Mouse (Mus musculus): Measurements from ENCODE around the gene Gm4788. TPM values are rescaled to one million over a fixed set of nuclear protein-coding genes. Genes with fewer than 3 reads are reported as not detected.
"Not testable (repeated sequence)": the region's sequence is repeated elsewhere in the genome, so short reads cannot be mapped to it uniquely, and the experiment has no call there.

Gm4788 gene
- not detected for total RNA-seq (2021)
- long read RNA-seq, experiment 1: 0 reads
- long read RNA-seq, experiment 2: 0 reads

DNA sequence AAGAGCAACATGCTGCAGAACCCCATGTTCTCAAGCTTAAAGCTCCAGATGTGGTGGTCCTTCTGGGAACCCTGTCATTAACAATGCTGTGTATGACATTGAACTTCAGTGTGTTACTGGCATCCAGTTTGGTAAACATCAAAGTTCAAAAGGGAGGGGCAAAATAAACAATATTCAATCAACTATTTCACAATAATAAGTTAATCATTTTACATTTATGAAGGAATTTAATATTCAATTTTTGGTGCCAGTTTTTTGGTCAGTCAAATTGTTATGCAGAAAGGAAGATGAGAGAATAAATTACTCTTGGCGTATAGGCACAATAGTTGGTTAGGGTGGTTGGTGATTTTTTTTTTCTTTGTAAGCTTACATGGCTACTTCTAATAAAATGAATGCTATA is at the start of gene Gm4788:
TSS of gene Gm4788 (minus strand) at position 101 of the 400 bp plus-strand sequence.
- DNase-seq: no peak
- intact Hi-C loops (cut with DNase I; ENCODE audit: low total_unique reads): no loop called here

- intact Hi-C loops (cut with DNase I; ENCODE audit: low total_unique reads): no loop called here
- no peak for DNase-seq
Observed at GRCm38 (mm10) chr1:139808594-139808993, 27.6 kb upstream of the Gm4788 start.

- DNase-seq: not testable (repeated sequence)
- intact Hi-C loops (cut with DNase I; ENCODE audit: low total_unique reads): loop anchor here (5.0 kb wide), 1 partner anchor 47 kb away; no protein-coding TSS in a partner anchor
Observed at GRCm38 (mm10) chr1:139769913-139770312, 11.1 kb downstream of the Gm4788 start.

- DNase-seq; intact Hi-C loops (cut with DNase I; ENCODE audit: low total_unique reads): not testable (repeated sequence)
Observed at GRCm38 (mm10) chr1:139716681-139717080, 64.4 kb downstream of the Gm4788 start.

DNA sequence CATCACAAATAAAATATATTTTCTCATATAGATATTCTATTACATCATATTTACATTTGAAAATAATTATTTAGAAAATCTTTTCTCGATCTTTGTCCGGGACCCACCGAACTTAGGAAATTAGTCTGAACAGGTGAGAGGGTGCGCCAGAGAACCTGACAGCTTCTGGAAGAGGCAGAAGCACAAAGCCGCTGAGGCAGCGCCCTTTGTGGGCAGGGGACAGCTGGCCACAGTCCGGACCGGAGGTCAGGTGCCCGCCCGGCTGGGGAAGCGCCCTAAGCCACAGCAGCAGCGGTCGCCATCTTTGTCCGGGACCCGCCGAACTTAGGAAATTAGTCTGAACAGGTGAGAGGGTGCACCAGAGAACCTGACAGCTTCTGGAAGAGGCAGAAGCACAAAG is 64.8 kb downstream of the Gm4788 start:
- intact Hi-C loops (cut with DNase I; ENCODE audit: low total_unique reads); DNase-seq: not testable (repeated sequence)

DNA sequence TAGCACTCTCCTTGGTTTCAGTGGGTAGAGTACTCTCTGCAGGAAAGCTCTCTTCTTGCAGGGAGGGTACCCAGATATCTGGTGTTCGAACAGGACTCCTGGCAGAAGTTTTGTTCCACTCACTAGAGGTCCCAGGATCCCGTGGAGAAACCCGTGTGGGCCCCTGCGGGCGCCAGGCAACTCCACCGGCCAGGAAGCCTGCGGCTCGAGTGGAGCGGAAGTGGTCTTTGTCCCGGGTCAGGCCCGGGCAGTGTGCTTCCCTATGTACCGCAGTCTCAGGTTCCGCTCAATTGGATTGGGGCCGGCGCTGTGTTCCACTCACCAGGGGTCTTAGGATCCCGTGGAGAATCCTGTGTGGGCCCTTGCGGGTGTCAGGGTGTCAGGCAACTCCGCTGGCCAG is 131.1 kb downstream of the Gm4788 start:
- intact Hi-C loops (cut with DNase I; ENCODE audit: low total_unique reads); DNase-seq: not testable (repeated sequence)

Other genes starting within 250 kb of the Gm4788 start
- gene Cfhr1, start 221.0 kb downstream of the Gm4788 start, total RNA-seq (2021): not detected
- gene Cfhr2, start 77.5 kb upstream of the Gm4788 start, total RNA-seq (2021): under 1 TPM in 1 of 2 experiments, not detected in 1; 0.14 TPM